Mouse (Mus musculus): Measurements from ENCODE around the gene Dbx2.

Dbx2 gene

DNA sequence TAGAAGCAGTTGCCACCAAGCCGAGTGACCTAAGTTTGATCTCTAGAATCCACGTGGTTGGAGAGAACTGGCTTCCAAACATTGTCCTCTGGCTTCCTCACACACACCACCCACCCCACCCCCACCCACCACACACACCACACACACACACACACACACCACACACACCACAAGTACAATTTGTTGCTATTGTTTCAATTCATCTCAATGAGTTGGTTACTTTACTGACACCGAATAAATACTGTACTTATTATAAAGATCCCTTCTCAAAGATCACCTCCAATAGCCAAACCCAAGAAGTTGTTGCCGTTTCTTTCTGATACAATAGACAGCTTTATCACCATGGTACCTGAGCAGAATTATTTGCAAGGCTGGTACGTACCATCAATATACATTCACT, at the start of gene Dbx2:
TSS of gene Dbx2 (minus strand) at position 101 of the 400 bp plus-strand sequence.
- no peak for DNase-seq (ENCODE audit: low read depth, low spot score)

DNA sequence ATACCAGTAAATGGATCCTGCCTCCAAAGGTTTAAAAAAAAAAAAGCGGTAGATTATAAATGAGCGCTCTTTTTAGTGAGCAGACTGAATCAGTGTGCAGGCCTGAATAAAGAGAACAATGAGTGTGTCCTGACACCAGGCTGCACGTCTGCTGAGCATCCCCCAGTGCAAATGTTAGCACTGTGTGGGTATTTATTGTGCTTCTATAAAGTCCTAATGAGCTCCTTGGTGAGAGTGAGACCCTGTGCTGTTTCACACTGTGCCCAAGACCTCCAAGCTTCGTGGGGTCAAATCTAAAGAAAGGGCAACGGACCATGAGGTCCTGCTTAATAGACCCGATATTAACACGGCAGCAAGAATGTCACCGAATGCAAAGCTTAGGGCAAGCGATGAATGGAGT, 46.4 kb upstream of the Dbx2 start:
- no peak for DNase-seq (ENCODE audit: low read depth, low spot score)

DNA sequence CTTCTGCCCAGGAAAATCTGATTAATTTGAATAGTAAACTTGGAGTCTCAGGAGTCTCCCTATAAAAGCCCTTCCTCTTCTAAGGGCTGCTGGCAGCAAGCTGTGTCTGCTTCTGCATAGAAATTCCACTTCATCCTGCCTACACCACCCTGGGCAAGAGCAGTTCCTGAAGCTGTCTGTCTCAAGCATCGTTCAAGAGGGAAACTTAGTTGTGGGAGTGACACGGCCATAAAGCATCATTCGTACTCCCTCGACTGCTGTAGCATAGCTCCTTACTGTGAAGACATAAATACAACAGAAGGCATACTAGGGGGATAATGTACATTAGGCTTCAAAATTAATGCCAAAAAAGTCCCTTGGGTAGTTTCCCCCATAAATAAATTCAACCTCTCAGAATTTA, 45.8 kb upstream of the Dbx2 start:
- DNase-seq (ENCODE audit: low read depth, low spot score) = no peak

DNA sequence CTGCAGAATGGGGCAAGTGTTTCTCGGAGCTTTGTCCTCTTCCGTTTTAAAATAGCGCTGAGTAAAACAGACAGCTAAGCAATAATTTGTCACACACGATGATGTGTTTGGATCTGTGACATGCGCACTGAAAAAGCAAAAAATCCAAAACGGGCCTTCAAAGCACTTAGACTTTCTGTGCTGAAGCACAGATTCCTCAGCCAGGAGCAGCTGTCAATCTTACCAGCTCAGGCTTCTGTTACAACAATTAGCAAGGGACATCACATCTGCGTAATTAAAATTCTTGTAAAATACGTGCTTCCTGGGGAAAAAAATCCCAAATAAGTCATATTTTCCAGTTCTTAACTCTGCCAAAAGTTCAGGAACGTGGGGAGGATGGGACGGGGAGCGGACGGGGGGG, 43.6 kb upstream of the Dbx2 start:
- DNase-seq (ENCODE audit: low read depth, low spot score) = no peak

DNA sequence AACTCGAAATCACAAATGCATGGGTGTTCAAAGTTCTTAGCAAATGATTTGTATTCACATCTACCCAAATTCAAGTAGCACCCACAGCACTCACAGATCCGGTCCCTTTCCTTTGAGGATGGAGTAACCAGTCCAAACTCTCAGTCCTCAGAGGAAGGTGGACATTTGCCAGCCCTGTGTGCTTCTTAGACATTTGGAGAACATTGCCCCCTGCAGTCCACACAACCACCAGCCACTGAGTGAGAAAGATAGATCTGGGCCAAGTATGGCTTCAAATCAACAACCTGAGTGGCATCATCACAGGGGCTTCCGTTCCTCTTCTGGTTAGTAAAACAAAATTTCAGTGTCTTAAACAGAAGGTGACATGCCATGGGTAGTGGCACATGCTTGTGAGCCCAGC, 38.0 kb upstream of the Dbx2 start:
- DNase-seq (ENCODE audit: low read depth, low spot score) = no peak

DNA sequence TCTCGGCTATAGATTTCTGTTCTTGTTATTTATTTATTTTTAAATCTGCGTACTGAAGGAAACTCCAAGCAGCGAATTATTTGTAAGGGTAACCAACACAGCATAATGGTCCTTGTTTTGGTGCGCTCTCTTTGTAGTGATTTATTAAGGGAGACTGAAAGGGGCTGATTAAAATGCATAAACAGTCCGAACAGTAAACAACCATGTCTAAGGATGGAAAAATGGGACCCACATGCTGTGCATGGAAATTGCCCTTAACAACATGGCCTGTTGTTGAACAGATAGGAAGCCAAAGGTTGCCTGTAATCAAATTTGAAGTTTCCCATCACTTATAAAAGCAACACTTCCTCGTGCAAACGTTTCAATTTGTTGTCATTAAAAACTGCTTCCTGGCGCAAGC, 35.8 kb upstream of the Dbx2 start:
- no peak for DNase-seq (ENCODE audit: low read depth, low spot score)

DNA sequence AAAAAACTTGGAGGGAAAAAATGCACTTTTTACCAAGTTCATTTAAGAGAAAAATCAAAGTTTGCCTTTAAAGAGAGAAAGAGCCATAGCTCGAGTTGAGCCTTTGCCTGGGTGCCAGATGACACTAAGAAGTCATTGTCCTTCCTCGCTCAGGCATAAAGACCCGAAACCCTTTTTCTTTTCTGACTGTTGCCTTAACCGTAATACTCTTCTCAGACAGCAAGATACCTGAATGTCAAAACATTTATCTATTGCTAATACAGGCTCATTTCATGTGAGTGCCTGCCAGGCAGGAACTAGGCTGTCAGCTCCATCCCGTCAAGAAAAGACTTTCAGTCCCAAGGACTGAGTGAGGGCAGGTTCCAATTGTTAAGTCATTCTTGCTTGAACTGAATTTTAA, 35.4 kb upstream of the Dbx2 start:
- DNase-seq (ENCODE audit: low read depth, low spot score) = no peak

DNA sequence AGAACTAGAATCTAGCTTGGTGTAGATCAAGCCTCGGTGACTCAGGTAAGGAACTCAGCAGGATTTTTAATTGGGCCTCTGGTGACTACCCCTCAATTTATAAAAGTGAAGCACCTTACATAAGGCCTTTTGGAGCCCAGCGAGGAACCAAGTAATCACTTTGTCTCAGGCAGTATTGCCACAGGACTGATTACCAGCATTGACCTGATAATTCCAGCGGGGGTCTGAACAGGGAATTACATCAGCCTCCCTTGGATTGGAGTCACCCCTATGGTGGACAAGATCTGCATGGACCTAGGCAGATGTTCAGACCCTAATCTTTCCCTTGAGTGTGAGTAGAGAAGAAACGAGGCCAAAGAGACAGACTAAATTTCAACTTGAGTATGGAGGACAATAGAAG, 26.9 kb upstream of the Dbx2 start:
- no peak for DNase-seq (ENCODE audit: low read depth, low spot score)

DNA sequence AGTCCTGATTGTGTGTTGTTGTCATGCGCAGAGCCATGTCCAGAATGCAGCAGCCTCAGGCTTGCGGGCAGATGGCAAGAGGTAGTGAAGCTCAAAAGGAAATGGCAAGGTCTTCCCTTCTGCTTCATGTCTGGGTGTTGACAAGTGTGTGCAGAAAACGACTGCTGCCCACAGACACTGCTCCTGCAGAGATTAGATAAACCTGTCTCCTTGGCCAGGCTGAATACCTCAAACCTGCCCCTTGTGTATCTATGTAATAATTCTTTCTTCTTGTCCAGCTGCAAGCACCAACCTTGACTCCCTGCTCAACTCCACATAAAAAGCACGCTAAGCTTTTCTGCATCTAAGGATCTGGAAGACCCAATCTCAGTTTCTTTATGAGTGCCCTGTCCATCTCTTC, 19.9 kb upstream of the Dbx2 start:
- DNase-seq (ENCODE audit: low read depth, low spot score) = no peak

DNA sequence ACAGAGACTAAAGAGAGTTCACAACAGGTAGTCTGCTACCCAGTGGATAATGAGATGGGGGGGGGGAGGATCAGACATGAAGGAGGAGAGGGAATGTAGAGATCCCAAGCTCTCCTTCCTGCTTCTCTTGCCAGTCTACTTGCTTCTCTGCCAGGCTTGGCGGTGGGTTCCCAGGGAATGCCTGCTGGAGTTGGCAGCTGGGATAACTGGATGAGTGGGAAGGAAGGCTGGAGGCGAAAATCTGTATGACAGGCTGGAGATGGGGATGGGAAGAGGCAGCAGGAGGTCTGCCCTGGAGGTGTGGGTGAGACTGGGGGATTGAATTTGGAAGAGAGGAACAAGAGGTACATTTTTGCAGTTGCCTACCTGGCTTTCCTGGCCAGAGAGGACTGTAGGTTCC, 19.4 kb upstream of the Dbx2 start:
- DNase-seq (ENCODE audit: low read depth, low spot score) = no peak

DNA sequence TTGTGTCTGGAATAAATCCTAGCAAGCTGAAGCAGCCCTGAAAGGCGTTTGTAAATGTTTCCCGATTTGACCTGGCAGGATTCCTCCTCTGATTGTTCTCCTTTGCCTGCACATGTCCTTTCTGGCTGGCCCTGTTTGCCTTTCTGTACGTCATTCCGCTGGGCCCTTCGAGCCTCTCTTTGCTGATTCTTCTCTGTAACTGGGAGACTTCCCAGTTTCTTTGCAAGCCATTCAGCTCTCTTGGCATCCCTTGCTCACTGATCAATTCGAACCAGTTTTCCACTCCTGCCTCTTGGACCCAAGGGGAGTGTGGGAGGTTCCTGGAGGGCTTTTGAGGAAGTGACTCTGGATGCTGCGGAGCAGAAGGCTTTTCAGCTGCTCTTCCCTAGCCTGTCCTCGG, 11.4 kb upstream of the Dbx2 start:
- DNase-seq (ENCODE audit: low read depth, low spot score) = peak; percentile 5

DNA sequence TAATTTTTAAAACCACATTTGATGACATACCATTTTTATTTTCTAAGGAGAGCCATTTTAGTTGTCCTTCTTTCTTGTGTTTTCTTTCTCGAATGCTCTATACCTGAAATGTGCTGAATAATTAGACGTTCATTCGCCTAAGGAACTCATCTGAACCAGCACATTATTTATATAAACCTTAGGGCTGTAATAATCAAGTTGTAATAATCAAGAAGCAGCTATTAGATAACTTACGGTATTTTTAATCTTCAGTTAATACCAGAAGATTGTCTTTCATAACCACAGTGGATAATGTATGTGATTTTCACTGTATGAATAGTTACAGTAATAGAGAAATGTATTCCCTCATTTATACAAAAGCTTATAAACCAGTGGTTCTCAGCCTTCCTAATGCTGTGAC, 9.2 kb upstream of the Dbx2 start:
- no peak for DNase-seq (ENCODE audit: low read depth, low spot score)

DNA sequence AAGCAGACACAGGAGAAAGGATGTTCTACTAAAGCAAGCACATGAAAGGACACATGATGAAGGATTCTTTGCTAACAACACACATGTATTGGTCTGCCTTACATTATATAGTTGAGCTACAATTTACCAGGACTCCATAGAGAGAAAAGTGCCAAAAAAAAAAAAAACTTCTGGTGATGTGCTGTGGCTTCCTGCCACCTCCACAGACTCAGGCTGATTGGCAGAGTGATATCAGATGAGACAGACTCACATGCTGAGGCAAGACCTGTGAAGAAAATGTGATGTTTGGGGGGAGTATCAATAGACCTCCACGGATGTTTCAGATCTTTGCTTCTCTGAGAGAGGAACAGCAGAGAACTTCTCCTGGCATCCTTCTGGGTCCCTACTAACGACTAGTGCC, 6.0 kb upstream of the Dbx2 start:
- DNase-seq (ENCODE audit: low read depth, low spot score) = no peak

DNA sequence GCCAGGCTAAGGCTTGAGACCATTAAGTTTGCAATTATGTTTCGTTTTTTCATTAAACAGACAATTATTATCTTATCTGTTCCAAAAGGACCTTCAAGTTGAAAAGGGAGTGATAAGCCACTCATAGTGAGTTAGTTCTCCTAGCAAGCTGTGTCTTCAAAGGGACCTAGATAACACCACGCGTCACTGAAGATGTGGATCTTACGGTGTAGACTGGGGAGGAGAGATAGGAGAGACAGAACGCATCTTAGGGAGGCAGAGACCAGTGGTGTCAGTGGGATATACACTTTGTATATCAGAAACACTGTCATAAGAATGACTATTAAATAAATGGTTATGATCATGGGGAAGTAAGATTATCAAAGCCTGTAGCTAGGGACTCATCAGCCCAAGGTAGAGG, 4.6 kb upstream of the Dbx2 start:
- no peak for DNase-seq (ENCODE audit: low read depth, low spot score)

DNA sequence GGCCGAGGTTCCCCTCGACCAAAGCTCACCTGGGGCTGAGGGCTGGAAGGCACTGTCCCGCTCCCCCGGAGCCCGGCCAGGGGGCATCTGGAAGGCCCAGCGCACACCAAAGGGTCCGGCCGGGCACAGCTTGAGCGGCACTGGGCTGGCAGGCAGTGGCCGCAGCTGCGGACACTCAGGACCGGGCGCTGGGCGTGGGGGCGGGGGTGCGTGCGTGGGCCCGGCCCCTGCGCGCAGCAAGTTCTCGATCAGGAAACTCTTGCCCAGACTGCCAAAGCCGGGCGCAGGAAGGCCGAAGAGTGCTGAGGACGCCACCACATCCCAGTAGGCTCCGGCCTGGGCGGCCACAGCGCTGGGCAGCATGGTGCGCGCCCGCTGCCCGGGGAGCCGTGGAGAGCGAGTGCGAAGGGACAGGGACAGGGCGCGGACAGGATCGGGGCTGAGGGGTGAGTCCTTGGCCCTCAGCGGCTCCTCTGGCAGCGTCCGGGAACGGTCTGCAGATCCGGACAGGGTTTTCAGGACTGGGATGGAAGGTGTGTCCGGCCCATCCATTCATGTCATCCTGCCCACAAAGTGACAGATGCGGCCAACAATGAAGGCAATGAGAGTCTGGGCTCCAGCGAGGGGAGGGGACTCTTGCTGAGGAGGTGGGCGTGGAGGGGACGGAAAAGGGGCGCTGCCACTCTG, 1.4 kb downstream of the Dbx2 start:
- DNase-seq (ENCODE audit: low read depth, low spot score) = peak; percentile 32

DNA sequence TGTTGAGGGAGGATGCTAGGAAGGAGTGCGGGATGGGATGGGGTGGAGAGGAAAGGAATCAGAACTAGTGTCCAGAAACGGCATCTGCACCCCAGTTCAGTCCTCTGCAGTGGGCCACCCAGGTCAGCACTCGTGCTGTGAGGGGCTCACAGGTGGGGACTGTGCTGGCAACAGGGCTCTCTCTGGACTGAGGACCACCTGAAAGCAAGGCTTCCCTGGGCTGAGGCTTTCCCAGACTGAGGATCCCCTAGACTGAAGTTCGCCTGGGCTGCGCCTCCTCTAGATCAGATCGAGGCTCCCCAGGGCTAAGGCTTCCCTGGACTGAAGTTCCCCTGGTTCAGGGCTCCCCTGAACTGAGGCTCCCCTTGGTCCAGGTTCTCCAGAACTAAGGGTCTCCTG, 1.9 kb downstream of the Dbx2 start:
- peak; percentile 9 for DNase-seq (ENCODE audit: low read depth, low spot score)

DNA sequence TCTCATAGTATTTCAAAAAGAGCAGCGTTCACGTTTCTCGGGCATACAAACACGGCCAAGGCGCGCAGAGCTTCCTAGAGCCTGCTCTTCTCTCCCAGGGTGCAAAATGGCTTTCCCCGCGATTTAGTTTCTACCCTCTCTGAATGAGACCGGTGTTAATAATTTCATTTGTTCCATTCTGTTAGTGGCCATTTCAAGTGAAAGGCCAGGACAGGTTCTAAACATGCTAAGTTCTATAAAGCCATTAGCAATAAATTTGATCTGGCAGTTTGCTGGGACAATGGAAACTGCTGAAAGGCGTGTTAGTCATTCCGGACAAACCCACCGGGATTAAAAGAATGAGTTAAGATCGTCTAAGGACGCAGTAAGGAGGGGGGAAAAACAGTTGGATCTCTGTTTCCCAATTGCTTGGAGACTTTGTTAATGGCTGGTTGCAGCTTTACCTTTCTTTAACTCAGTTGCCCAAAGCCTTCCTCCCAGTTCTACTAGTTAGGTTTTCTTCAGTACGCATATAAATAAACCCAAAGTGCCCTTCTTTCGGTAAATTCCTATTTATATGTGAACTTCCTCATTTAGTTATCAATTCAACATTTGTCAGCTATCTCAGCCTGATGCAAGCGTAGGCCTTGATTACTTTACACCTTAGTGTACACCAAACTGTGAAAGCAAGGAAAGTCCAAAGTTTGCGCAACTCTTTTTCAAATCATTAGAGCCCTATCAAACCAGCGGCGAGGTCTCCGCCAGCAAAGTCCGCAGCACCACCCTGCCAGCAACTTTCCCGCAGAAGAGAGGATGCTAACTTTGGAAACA, 2.7 kb downstream of the Dbx2 start:
- no peak for DNase-seq (ENCODE audit: low read depth, low spot score)

DNA sequence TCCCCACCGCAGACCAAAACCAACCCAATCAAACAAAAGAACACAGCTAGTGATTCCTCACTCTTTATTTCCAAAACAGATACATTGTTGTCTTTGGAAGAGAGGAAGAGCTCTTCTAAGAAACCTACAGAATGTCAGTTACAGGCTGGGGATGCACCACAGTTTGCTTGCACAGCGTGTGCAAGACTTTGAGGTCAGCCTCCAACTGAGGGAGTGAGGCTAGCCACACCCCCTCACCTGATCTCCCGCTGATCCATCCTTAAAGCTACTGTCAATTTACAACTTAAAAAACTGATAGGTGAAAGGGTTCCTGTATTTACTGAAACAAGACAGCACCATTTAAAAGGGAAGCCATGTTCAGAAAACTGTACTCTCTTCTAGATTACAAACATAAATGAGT, 3.9 kb downstream of the Dbx2 start:
- DNase-seq (ENCODE audit: low read depth, low spot score) = peak; percentile 30

DNA sequence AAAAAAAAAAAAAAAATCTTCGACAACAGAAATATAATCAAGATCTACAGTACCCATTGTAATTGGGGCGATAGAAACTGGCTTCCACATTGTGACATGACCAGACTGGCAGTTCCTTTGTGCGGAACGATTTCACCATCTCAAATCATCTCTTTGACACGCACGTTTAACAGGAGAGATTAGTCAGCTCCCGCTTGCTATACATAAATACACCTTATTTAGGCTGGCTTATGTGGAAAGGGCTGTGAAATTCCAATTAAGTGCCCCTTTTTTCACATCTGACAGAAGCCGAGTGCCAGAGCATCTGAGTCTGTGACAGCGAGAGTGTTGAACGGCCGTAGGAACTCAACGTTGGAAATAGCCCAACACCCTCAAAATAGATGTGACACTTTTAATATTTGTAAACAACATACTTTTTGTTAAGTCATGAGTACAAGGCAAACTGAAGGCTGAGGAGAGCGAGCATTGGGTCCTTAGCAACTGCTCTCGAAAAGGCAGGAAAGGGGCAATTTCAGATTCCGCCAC, 12.2 kb downstream of the Dbx2 start:
- DNase-seq (ENCODE audit: low read depth, low spot score) = no peak

DNA sequence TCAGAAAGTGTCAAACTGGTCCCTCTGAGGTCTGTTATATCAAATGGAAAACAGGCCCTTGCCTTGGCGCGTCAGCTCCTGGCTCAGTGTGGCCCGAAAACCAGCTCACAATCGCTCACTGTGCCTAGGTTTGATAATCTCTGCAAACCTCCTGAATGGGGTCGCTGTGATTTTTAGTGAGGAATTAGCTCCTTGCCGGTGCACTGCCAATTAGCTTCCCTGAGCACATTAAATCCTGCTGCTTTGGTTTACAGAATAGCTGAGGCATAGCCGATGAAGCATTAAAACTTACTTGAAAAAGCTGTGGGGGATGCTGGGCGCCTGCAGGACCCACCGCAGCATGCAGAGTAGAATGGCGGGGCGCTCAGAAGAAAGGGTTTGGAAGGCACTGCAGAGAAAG, 15.4 kb downstream of the Dbx2 start:
- peak; percentile 10 for DNase-seq (ENCODE audit: low read depth, low spot score)

DNA sequence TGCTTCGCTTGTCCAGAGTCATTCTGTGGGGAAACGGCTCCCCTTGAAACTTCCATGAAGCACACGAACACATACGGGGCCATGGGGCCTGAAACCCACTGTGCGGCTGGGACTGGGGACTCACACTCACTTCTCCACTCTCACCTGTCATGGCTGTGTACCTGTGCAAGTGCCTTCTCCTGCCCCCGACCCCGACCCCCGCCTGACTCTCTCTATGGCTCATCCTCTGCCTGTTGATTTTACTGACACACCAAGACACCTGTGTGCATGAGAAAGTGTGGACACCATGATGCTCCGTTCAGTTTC, 16.0 kb downstream of the Dbx2 start:
- no peak for DNase-seq (ENCODE audit: low read depth, low spot score)

DNA sequence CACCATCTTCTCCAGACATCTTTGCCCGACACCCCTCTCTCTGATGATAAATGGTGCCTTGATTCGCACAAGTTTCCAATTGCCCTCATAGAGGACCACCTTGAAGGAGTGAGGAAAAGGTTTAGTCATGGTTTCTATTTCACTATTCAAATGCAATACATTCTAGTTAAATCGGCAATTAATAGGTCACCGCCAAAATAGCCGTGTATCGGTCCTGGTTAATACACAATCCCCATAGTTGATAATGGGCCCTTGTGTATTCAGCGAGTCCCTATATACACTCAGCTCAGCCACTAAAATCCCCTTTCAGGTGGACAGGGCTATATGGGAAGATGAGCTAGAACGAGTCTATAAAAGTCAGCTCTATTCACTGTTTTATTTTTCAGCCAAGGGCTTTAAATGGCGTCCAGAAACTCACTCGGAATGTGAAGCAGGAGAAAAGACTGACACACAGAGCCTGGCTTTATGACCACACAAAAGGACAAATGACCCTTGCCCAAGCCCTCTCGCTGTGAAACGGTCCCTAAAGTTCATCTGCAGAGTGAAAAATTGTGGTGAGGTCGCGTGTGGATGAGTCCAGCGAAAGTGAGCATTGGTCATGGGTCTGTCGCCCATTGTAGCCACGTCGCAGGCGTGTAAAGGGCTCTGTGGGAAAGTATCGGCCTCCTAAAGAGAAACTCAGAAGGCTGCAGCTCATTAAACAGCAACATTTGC, 16.5 kb downstream of the Dbx2 start:
- DNase-seq (ENCODE audit: low read depth, low spot score) = peak; percentile 9

DNA sequence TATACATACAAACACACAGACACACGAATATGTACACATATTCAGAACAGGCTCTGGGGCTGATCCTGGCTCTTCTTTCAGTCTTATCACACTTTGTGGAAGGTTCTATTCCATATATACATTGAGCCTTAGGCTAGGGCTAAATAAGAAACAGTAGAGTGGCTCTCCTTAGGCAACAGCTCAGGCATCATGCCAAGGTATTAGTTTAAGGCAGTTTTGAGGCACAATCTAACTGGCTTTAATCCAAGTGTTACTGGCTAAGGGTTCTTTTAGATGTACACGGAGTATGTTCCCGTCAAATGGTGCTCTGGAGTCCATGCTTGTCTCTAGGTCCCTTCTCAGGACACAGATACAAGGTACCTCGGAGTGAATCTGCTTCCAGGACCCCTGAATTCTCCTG, 31.4 kb downstream of the Dbx2 start:
- no peak for DNase-seq (ENCODE audit: low read depth, low spot score)

Data from ZHBTc4 (cell line).